Mouse (Mus musculus) embryonic facial prominence, embryonic 10.5 days (tissue): Measurements from ENCODE around the gene Agap1. TPM values are rescaled to one million over a fixed set of nuclear protein-coding genes. Genes with fewer than 3 reads are reported as not detected.

Source experiments
- DNase-seq: peaks from one replicate; pipeline ENCODE4 v3.0.0-alpha.2; 2017; ENCODE audit warnings: low spot score
- H3K27ac ChIP-seq: fragments of 300-500 bp; sonication (generic); replicated peaks from 2 replicates; pipeline ENCODE4 v1.5.1; 2016; ENCODE audit warnings: mild to moderate bottlenecking
- H3K27me3 ChIP-seq: fragments of 300-500 bp; sonication (generic); replicated peaks from 2 replicates; pipeline ENCODE4 v1.6.1; 2016; ENCODE audit warnings: low read depth, mild to moderate bottlenecking; ENCODE audit not compliant: poor library complexity, severe bottlenecking
- H3K36me3 ChIP-seq: fragments of 300-500 bp; sonication (generic); replicated peaks from 2 replicates; pipeline ENCODE4 v1.6.1; 2016; ENCODE audit warnings: mild to moderate bottlenecking, moderate library complexity
- H3K4me1 ChIP-seq: fragments of 300-500 bp; sonication (generic); 2 replicates; pipeline ENCODE4 v1.6.1; 2016
- H3K4me3 ChIP-seq: fragments of 300-500 bp; sonication (generic); 2 replicates; pipeline ENCODE4 v1.5.1; 2016; ENCODE audit warnings: mild to moderate bottlenecking, moderate library complexity
- H3K9me3 ChIP-seq: fragments of 300-500 bp; sonication (generic); 2 replicates; pipeline ENCODE4 v1.6.1; 2016; ENCODE audit warnings: mild to moderate bottlenecking
- WGBS: fragments of 180-500 bp; shearing (Covaris S2); methylation state at CpG from one replicate; pipeline ENCODE4 v1.1.7; 2016; 5-methylcytosine and 5-hydroxymethylcytosine counted together
- polyA plus RNA-seq: library from polyadenylated mRNA; unstranded; fragments of >200 nt; fragmentation: Nextera tagmentation; extraction: Ambion mirVana; gene quantifications from 2 replicates; pipeline ENCODE4 v1.2.1, GENCODE M21; 2016

Gene Agap1
- polyA plus RNA-seq, 1 experiment from 2014 or later, result 13.6 TPM

DNA sequence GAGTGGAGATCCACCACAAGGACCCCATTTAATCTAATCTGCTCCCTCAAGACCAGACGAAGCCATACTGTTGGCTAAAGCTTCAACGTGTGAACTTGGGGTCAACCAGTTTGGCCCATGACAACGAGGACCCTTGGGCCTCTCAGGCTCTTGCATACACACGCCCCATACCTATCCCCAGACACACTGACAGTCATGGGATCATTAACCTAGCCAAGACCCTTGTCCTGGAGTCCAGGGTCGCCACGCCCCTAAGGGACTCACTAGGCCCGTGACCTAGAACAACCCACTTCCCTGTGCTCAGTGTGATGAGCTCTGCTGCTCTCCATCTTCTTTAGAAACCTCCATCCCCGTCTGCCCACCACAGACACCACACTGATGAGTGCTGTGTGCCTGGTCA, 429.7 kb downstream of the Agap1 start:
- H3K4me3 ChIP-seq, result no peak overlapping the region
- no peak overlapping the region for H3K27ac ChIP-seq
- peaks cover 24% of the 10 kb centered on the region for H3K27me3 ChIP-seq
- H3K36me3 ChIP-seq, result peaks cover 39% of the 10 kb centered on the region
- no peaks in the 10 kb centered on the region for H3K9me3 ChIP-seq
- 89% methylated on average over 8 of the region's 8 CpGs for whole genome bisulfite sequencing
- no peak for DNase-seq
- peaks cover 53% of the 10 kb centered on the region for H3K4me1 ChIP-seq

GRCm38 (mm10) chr1:89885696-89886095, 431.1 kb downstream of the Agap1 start:
- H3K36me3 ChIP-seq, result peaks cover 51% of the 10 kb centered on the region
- peak; percentile 46 for DNase-seq
- WGBS, result 17% methylated on average over 4 of the region's 4 CpGs

GRCm38 (mm10) chr1:89891400-89891799, 436.8 kb downstream of the Agap1 start:
- no peaks in the 10 kb centered on the region for H3K9me3 ChIP-seq
- H3K4me1 ChIP-seq, result peaks cover 27% of the 10 kb centered on the region
- no peak for DNase-seq
- 91% methylated on average over 6 of the region's 6 CpGs for WGBS
- peaks cover 56% of the 10 kb centered on the region for H3K36me3 ChIP-seq
- H3K27ac ChIP-seq, result no peak overlapping the region
- peaks cover 8% of the 10 kb centered on the region for H3K27me3 ChIP-seq
- H3K4me3 ChIP-seq, result no peak overlapping the region

More at GRCm38 (mm10) chr1:89885696-89886095, 431.1 kb downstream of the Agap1 start:
- Histone ChIP-seq H3K4me1 (peaks cover 39% of the 10 kb centered on the region), H3K9me3 (no peaks in the 10 kb centered on the region), H3K27ac (no peak overlapping the region), H3K4me3 (no peak overlapping the region), H3K27me3 (peaks cover 22% of the 10 kb centered on the region)

DNA sequence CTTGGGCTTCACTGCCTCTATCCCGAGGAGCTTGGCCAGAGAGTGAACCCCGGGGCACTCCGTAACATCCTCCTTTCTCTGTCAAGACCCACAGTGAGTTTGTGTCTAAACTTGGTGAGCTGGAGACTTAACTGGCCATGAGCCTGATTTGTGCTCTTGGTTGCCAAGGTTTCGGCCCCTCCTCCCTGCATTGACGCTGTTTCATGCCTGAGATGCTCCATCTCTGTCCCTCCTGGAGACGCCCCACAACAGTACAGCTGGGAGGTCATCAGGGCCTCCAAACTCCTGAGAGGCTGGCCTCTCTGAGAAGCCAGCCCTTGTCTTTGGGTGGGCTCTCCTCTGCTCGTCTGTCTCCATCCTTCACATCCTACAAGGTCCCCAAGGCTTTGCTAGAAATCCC, 437.7 kb downstream of the Agap1 start:
- H3K36me3 ChIP-seq, result peaks cover 54% of the 10 kb centered on the region
- H3K27ac ChIP-seq, result peak overlapping the region; percentile 6; the same call in 1 of the 2 replicates
- H3K4me1 ChIP-seq, result peaks cover 19% of the 10 kb centered on the region
- H3K4me3 ChIP-seq, result no peak overlapping the region
- H3K9me3 ChIP-seq, result no peaks in the 10 kb centered on the region
- 59% methylated on average over 7 of the region's 7 CpGs for WGBS
- no peak for DNase-seq
- H3K27me3 ChIP-seq, result peaks cover 5% of the 10 kb centered on the region

GRCm38 (mm10) chr1:89895801-89896200, 441.2 kb downstream of the Agap1 start:
- Histone ChIP-seq H3K36me3 (peaks cover 22% of the 10 kb centered on the region), H3K9me3 (no peaks in the 10 kb centered on the region), H3K27me3 (no peaks in the 10 kb centered on the region), H3K27ac (no peak overlapping the region), H3K4me3 (no peak overlapping the region), H3K4me1 (peaks cover 19% of the 10 kb centered on the region)
- WGBS, result 87% methylated on average over 5 of the region's 5 CpGs
- no peak for DNase-seq

GRCm38 (mm10) chr1:89899036-89899435, 444.4 kb downstream of the Agap1 start:
- no peaks in the 10 kb centered on the region for H3K27me3 ChIP-seq
- no peak for DNase-seq
- peaks cover 7% of the 10 kb centered on the region for H3K36me3 ChIP-seq
- H3K4me3 ChIP-seq, result no peak overlapping the region
- H3K9me3 ChIP-seq, result no peaks in the 10 kb centered on the region
- H3K4me1 ChIP-seq, result no peaks in the 10 kb centered on the region; the same call in 1 of the 2 replicates
- no peak overlapping the region for H3K27ac ChIP-seq
- 82% methylated on average over 2 of the region's 2 CpGs for WGBS

DNA sequence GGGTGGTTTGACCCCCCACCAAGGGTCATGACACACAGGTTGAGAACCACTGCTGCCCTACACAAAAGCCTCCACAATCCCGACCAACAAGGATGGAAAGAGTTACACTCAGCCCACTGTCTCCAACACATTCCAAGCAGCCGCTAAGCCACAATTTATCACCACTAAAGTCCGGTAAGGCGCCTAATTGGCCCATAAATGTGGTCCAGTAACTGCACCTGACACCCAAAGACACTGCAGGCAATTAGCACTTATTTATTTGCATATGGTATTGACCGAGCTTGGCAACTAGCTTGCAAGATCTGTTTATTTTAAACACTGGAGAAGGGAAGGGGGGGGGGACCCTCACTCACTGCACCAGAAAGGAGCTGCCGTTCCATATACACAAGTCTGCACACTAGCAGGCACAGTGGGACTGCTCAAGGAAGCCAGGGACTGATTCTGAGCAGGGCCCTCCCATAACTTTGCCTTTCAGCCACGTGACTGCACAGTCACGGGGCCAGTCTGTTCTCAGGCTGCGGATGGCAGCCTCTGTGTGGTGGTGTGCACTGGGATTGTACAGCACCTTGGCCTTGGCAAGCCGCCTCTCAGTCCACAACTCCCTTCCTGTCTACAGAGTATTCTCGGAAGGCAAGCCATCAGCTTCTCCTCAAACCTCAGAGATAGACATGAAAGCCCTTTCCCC, 445.3 kb downstream of the Agap1 start:
- WGBS, result 84% methylated on average over 11 of the region's 11 CpGs
- no peaks in the 10 kb centered on the region; the same call in 1 of the 2 replicates for H3K4me1 ChIP-seq
- H3K27me3 ChIP-seq, result no peaks in the 10 kb centered on the region
- DNase-seq, result no peak
- no peaks in the 10 kb centered on the region for H3K9me3 ChIP-seq
- H3K36me3 ChIP-seq, result peaks cover 7% of the 10 kb centered on the region
- no peak overlapping the region for H3K27ac ChIP-seq
- no peak overlapping the region for H3K4me3 ChIP-seq

GRCm38 (mm10) chr1:89901381-89901780, 446.8 kb downstream of the Agap1 start:
- Histone ChIP-seq H3K4me1 (no peaks in the 10 kb centered on the region; the same call in 1 of the 2 replicates), H3K9me3 (peaks cover 5% of the 10 kb centered on the region; the same call in 1 of the 2 replicates)

DNA sequence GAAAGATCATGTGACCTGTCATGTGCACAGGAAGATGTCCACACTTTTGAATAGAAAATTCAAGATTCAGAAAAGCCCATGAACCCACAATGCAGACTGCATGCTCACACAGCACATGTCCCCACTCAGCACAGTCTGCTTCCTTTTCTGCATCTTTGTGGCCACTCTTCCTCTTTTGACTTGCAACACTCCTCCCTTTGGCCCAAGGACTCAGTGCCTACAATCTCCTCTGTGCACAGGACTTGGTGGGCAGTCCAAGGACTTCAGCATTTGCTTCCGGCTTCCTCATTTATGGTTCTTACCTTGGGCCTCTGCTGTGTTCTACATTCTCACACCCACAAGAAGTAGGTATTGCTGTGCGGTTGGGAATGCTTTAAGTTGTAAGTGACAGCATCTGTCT, 447.6 kb downstream of the Agap1 start:
- Histone ChIP-seq H3K27ac (no peak overlapping the region), H3K9me3 (peaks cover 11% of the 10 kb centered on the region; the same call in 1 of the 2 replicates), H3K4me3 (no peak overlapping the region), H3K36me3 (no peaks in the 10 kb centered on the region; the same call in 1 of the 2 replicates), H3K4me1 (no peaks in the 10 kb centered on the region; the same call in 1 of the 2 replicates), H3K27me3 (no peaks in the 10 kb centered on the region)
- 93% methylated on average over 2 of the region's 2 CpGs for WGBS
- no peak for DNase-seq

More at GRCm38 (mm10) chr1:89901381-89901780, 446.8 kb downstream of the Agap1 start:
- Histone ChIP-seq H3K27me3 (no peaks in the 10 kb centered on the region), H3K36me3 (no peaks in the 10 kb centered on the region; the same call in 1 of the 2 replicates), H3K4me3 (no peak overlapping the region), H3K27ac (no peak overlapping the region)
- 77% methylated on average over 4 of the region's 4 CpGs for WGBS
- no peak for DNase-seq

DNA sequence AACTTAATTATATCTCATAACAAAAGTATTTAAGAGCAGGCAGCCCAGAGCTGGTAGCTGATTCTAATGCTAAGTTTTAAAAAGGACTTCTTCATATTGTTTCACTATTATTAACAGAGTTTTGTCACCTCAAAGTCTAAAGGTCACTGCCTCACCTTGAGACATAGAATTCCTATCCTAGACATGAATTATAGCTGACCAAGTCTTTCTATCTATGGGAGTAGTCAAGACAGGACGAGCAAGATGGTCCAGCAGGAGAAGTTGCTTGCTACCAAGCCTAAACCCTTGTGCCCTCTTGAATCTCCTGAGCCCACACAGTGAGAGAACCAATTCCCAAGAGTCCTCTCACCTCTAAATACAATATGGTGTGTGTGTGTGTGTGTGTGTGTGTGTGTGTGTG, 448.0 kb downstream of the Agap1 start:
- H3K27ac ChIP-seq, result no peak overlapping the region
- no peaks in the 10 kb centered on the region for H3K36me3 ChIP-seq
- DNase-seq, result no peak
- H3K27me3 ChIP-seq, result no peaks in the 10 kb centered on the region
- WGBS, result 88% methylated on average over 1 of the region's 1 CpGs
- H3K9me3 ChIP-seq, result peaks cover 11% of the 10 kb centered on the region; the same call in 1 of the 2 replicates
- H3K4me3 ChIP-seq, result no peak overlapping the region
- no peaks in the 10 kb centered on the region; the same call in 1 of the 2 replicates for H3K4me1 ChIP-seq

DNA sequence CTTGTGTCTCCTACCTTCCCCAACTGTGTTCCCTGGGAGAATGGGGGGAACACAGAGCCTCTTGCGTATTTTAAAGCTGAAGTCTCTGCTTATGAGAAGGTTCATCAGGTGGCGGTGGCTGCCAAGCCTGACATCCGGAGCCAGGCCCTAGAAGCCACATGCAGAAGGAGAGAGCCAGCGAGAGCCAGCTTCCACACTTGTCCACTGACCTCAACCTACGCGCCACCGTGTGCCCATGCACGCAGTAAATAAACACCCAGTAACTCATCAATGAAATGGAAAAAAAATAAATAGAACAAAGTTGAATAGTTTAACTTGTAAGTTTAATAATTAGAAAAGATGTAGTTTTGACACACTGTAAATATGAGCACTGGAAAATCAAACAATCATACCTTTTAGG, 455.2 kb downstream of the Agap1 start:
- Histone ChIP-seq H3K27me3 (peaks cover 33% of the 10 kb centered on the region), H3K27ac (no peak overlapping the region), H3K36me3 (no peaks in the 10 kb centered on the region), H3K4me3 (no peak overlapping the region), H3K9me3 (peaks cover 11% of the 10 kb centered on the region; the same call in 1 of the 2 replicates), H3K4me1 (peaks cover 4% of the 10 kb centered on the region; the same call in 1 of the 2 replicates)
- 91% methylated on average over 8 of the region's 8 CpGs for WGBS
- no peak for DNase-seq

- 66% methylated on average over 5 of the region's 5 CpGs for WGBS
- Histone ChIP-seq H3K36me3 (no peaks in the 10 kb centered on the region), H3K9me3 (no peaks in the 10 kb centered on the region), H3K4me1 (peaks cover 4% of the 10 kb centered on the region; the same call in 1 of the 2 replicates), H3K27me3 (peaks cover 46% of the 10 kb centered on the region), H3K27ac (no peak overlapping the region), H3K4me3 (no peak overlapping the region)
- DNase-seq, result no peak
Observed at GRCm38 (mm10) chr1:89912392-89912791, 457.8 kb downstream of the Agap1 start.

DNA sequence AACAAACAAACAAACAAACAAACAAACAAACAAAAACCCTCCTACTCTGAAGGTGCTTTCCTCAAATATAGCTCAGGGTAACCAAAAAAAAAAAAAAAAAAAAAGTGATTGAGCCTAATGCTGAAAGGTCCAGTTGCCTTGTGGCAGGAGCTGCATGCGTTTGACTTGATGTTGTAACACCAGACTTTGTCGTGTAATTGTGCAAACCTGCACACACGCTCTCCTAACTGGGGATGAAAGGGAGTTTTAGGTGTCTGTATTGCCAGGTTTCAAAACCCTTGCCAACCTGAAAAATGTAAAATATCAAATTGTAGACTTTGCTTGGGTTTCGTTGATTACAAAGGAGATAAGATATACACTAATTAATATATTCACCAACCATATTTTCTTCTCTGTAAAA, 459.0 kb downstream of the Agap1 start:
- Histone ChIP-seq H3K36me3 (no peaks in the 10 kb centered on the region), H3K27me3 (peaks cover 58% of the 10 kb centered on the region), H3K4me3 (no peak overlapping the region), H3K4me1 (peaks cover 4% of the 10 kb centered on the region; the same call in 1 of the 2 replicates), H3K9me3 (peaks cover 3% of the 10 kb centered on the region; the same call in 1 of the 2 replicates), H3K27ac (no peak overlapping the region)
- WGBS, result 75% methylated on average over 4 of the region's 4 CpGs
- no peak for DNase-seq
